Mouse (Mus musculus): ENCODE data around the gene Ttll7. TPM values are rescaled to one million over a fixed set of nuclear protein-coding genes. Genes with fewer than 3 reads are reported as not detected.
A peak's percentile ranks its signal among the peaks of the same experiment; 100 is the strongest.

Ttll7 gene
- total RNA-seq, 2 experiments from 2014 or later: 182 to 189 TPM

- DNase-seq (ENCODE audit: low spot score in 2 of 2): no peak
- intact Hi-C loops (cut with DNase I): no loop called here
These were observed 49.6 kb downstream of the Ttll7 start for GRCm38 (mm10) chr3:146901729-146902128.

- DNase-seq (ENCODE audit: low spot score in 2 of 2): no peak
- intact Hi-C loops (cut with DNase I): no loop called here
These were observed 53.4 kb downstream of the Ttll7 start for GRCm38 (mm10) chr3:146905606-146906005.

GRCm38 (mm10) chr3:146908922-146909321 lies 56.8 kb downstream of the Ttll7 start:
- DNase-seq (ENCODE audit: low spot score in 2 of 2): no peak
- intact Hi-C loops (cut with DNase I): no loop called here

- intact Hi-C loops (cut with DNase I): loop anchor here (10.0 kb wide), 2 partner anchors 348 to 568 kb away; no protein-coding TSS in a partner anchor
These were observed 60.9 kb downstream of the Ttll7 start for GRCm38 (mm10) chr3:146913107-146913506.

GRCm38 (mm10) chr3:146914798-146915197 lies 62.6 kb downstream of the Ttll7 start:
- peak; percentile 66 to 77 for DNase-seq (ENCODE audit: low spot score in 2 of 2)
- intact Hi-C loops (cut with DNase I): loop anchor here (2.0 to 10.0 kb wide), 4 partner anchors 102 to 570 kb away; partner anchors contain the start of gene Prkacb

More at GRCm38 (mm10) chr3:146913107-146913506, 60.9 kb downstream of the Ttll7 start:
- no peak for DNase-seq (ENCODE audit: low spot score in 2 of 2)

- intact Hi-C loops (cut with DNase I): loop anchor here (5.0 to 10.0 kb wide), 3 partner anchors 106 to 573 kb away; partner anchors contain the start of gene Prkacb
- peak; percentile 29 to 56 for DNase-seq (ENCODE audit: low spot score in 2 of 2)
These were observed 65.7 kb downstream of the Ttll7 start for GRCm38 (mm10) chr3:146917891-146918290.

- intact Hi-C loops (cut with DNase I): loop anchor here (5.0 to 10.0 kb wide), 3 partner anchors 106 to 574 kb away; partner anchors contain the start of gene Prkacb
These were observed 66.2 kb downstream of the Ttll7 start for GRCm38 (mm10) chr3:146918323-146918722.

GRCm38 (mm10) chr3:146927311-146928015 lies 75.3 kb downstream of the Ttll7 start:
- intact Hi-C loops (cut with DNase I): no loop called here
- no peak for DNase-seq (ENCODE audit: low spot score in 2 of 2)

More at GRCm38 (mm10) chr3:146918323-146918722, 66.2 kb downstream of the Ttll7 start:
- DNase-seq (ENCODE audit: low spot score in 2 of 2): peak; percentile 73

- intact Hi-C loops (cut with DNase I): no loop called here
- no peak for DNase-seq (ENCODE audit: low spot score in 2 of 2)
These were observed 76.0 kb downstream of the Ttll7 start for GRCm38 (mm10) chr3:146928141-146928540.

- no peak for DNase-seq (ENCODE audit: low spot score in 2 of 2)
- intact Hi-C loops (cut with DNase I): no loop called here
These were observed 76.8 kb downstream of the Ttll7 start for GRCm38 (mm10) chr3:146929011-146929410.

- intact Hi-C loops (cut with DNase I): no loop called here
- no peak for DNase-seq (ENCODE audit: low spot score in 2 of 2)
These were observed 79.0 kb downstream of the Ttll7 start for GRCm38 (mm10) chr3:146931190-146931589.

GRCm38 (mm10) chr3:146932506-146932905 lies 80.3 kb downstream of the Ttll7 start:
- no peak for DNase-seq (ENCODE audit: low spot score in 2 of 2)

GRCm38 (mm10) chr3:146936888-146937287 lies 84.7 kb downstream of the Ttll7 start:
- intact Hi-C loops (cut with DNase I): no loop called here
- DNase-seq (ENCODE audit: low spot score in 2 of 2): no peak

More at GRCm38 (mm10) chr3:146932506-146932905, 80.3 kb downstream of the Ttll7 start:
- intact Hi-C loops (cut with DNase I): no loop called here

- intact Hi-C loops (cut with DNase I): loop anchor here (10.0 kb wide), 2 partner anchors 145 to 425 kb away; no protein-coding TSS in a partner anchor
- DNase-seq (ENCODE audit: low spot score in 2 of 2): no peak
These were observed 87.5 kb downstream of the Ttll7 start for GRCm38 (mm10) chr3:146939391-146940250.

GRCm38 (mm10) chr3:146943101-146943500 lies 90.9 kb downstream of the Ttll7 start:
- DNase-seq (ENCODE audit: low spot score in 2 of 2): no peak
- intact Hi-C loops (cut with DNase I): loop anchor here (10.0 kb wide), 2 partner anchors 148 to 428 kb away; no protein-coding TSS in a partner anchor

GRCm38 (mm10) chr3:146945342-146945741 lies 93.2 kb downstream of the Ttll7 start:
- no peak for DNase-seq (ENCODE audit: low spot score in 2 of 2)
- intact Hi-C loops (cut with DNase I): loop anchor here (5.0 to 10.0 kb wide), 3 partner anchors 151 to 618 kb away; no protein-coding TSS in a partner anchor

- peak; percentile 64 to 72 for DNase-seq (ENCODE audit: low spot score in 2 of 2)
- intact Hi-C loops (cut with DNase I): loop anchor here (5.0 to 10.0 kb wide), 3 partner anchors 151 to 619 kb away; no protein-coding TSS in a partner anchor
These were observed 93.7 kb downstream of the Ttll7 start for GRCm38 (mm10) chr3:146945887-146946286.

GRCm38 (mm10) chr3:146946641-146947040 lies 94.5 kb downstream of the Ttll7 start:
- intact Hi-C loops (cut with DNase I): loop anchor here (5.0 to 10.0 kb wide), 3 partner anchors 152 to 619 kb away; no protein-coding TSS in a partner anchor
- no peak for DNase-seq (ENCODE audit: low spot score in 2 of 2)

- DNase-seq (ENCODE audit: low spot score in 2 of 2): no peak
- intact Hi-C loops (cut with DNase I): no loop called here
These were observed 104.6 kb downstream of the Ttll7 start for GRCm38 (mm10) chr3:146956792-146957191.

GRCm38 (mm10) chr3:146962838-146963237 lies 110.7 kb downstream of the Ttll7 start:
- no peak for DNase-seq (ENCODE audit: low spot score in 2 of 2)
- intact Hi-C loops (cut with DNase I): no loop called here
